Mouse (Mus musculus) spleen, adult 2 months (tissue): ENCODE data around the gene Cryaa. TPM values are rescaled to one million over a fixed set of nuclear protein-coding genes. Genes with fewer than 3 reads are reported as not detected.
"Not testable (repeated sequence)": the region's sequence is repeated elsewhere in the genome, so short reads cannot be mapped to it uniquely, and the experiment has no call there.

Experiments
- DNase-seq, 2 experiments: peaks; one replicate each; pipeline versions ENCODE4 v3.0.0 to v3.0.0-alpha.2; 2012 to 2021; ENCODE audit warnings: low spot score in 2 of 2, low read depth in 1 of 2
- H3K27ac ChIP-seq: fragments of 200-500 bp; 2 replicates; pipeline ENCODE4 v1.5.1; 2012; ENCODE audit warnings: low read length, inconsistent platforms; ENCODE audit not compliant: insufficient read depth
- H3K27me3 ChIP-seq: fragments of 200-500 bp; 2 replicates; pipeline ENCODE4 v1.6.1; 2012; ENCODE audit warnings: mild to moderate bottlenecking, moderate library complexity, low read length, inconsistent platforms; ENCODE audit not compliant: control insufficient read depth, insufficient read depth
- H3K36me3 ChIP-seq: fragments of 200-500 bp; 2 replicates; pipeline ENCODE4 v1.6.1; 2012; ENCODE audit warnings: mild to moderate bottlenecking, low read length, inconsistent platforms; ENCODE audit not compliant: control insufficient read depth, insufficient read depth
- H3K4me1 ChIP-seq: fragments of 200-500 bp; 2 replicates; pipeline ENCODE4 v1.6.1; 2011; ENCODE audit warnings: inconsistent platforms; ENCODE audit not compliant: control insufficient read depth, insufficient read depth, insufficient read length
- H3K4me3 ChIP-seq: fragments of 200-500 bp; 2 replicates; pipeline ENCODE4 v1.5.1; 2011; ENCODE audit warnings: mild to moderate bottlenecking, inconsistent platforms; ENCODE audit not compliant: insufficient read depth, insufficient read length; ENCODE audit errors: extremely low read depth
- CTCF ChIP-seq: fragments of 200-500 bp; IDR thresholded peaks from 2 replicates; pipeline ENCODE4 v1.5.1; 2011; ENCODE audit warnings: mild to moderate bottlenecking, inconsistent platforms; ENCODE audit not compliant: insufficient read depth, insufficient read length, insufficient replicate concordance; ENCODE audit errors: extremely low read depth
- POLR2A ChIP-seq: fragments of 200-500 bp; IDR thresholded peaks from 2 replicates; pipeline ENCODE4 v1.6.1; 2011; ENCODE audit warnings: low read depth, low read length, inconsistent platforms
- WGBS: fragments of 180-500 bp; shearing (Covaris S2); methylation state at CpG from one replicate; pipeline ENCODE4 v1.1.7; 2018; 5-methylcytosine and 5-hydroxymethylcytosine counted together
- polyA plus RNA-seq: library from polyadenylated mRNA; depleted of rRNA; stranded (reverse); fragments of >200 nt; gene quantifications from 2 replicates; pipeline ENCODE4 v1.2.3, GENCODE M21; 2012

The Cryaa gene
- polyA plus RNA-seq, 1 experiment = 0.82 TPM

DNA sequence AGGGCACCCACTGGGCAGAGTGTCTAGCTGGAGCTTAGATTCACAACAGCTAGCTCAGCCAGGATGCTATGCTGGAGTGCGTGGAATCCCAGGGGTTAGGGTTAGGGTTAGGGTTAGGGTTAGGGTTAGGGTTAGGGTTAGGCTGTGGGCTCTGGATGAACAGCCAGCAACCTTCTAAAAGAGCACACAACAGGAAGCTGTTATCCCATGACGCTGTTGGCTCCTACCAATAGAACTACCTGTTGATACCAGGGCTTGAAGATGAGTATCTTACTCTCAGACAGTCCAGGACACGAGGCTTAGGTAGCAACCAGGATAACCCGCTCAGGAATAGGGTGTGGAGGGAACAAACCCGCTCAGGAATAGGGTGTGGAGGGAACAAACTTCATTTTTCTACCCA lies 15.3 kb downstream of the Cryaa start:
- no peaks in the 10 kb centered on the region for H3K4me1 ChIP-seq
- no peak overlapping the region for H3K27ac ChIP-seq
- TF ChIP-seq POLR2A (no peak), CTCF (no peak)
- H3K27me3 ChIP-seq = no peaks in the 10 kb centered on the region
- H3K36me3 ChIP-seq = no peaks in the 10 kb centered on the region
- WGBS = 46% methylated on average over 5 of the region's 5 CpGs
- no peak for DNase-seq
- H3K4me3 ChIP-seq = no peak overlapping the region

DNA sequence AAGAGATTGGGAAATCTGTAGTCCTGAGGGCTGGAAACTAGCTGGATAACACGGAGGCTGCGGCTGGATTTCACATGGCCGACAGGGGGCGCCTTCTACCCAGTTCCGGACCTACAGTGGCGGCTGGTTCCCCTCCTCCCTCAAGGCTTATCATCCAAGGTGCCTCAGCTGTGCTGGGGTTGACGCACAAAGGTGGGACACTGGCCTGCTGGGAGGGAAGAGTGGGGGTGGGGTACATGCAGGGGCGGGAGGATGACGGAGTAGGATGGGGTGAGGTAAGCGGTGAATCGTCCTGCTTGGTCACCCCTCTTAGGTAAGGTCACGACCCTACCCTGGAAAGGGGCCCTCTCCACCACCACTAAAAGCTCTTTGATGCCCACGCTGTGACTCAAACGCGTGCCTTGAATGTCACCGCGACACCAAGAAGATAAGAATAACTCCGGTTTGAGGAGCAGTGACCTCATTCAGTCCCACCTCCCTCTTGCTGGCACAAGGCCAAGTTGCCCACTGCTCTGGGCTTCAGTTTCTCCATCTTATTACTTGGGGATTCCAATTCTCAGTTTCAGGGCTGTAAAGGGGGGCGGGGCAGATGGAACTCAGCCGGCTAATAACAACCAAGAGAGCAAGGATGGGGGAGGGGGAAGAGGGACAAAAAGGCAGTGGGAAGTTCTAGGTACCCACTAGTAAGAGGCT lies 15.9 kb downstream of the Cryaa start:
- H3K27me3 ChIP-seq = no peaks in the 10 kb centered on the region
- peak; percentile 89 for TF ChIP-seq CTCF
- no peak for TF ChIP-seq POLR2A
- no peak overlapping the region for H3K27ac ChIP-seq
- no peak overlapping the region for H3K4me3 ChIP-seq
- H3K4me1 ChIP-seq = no peaks in the 10 kb centered on the region
- 8% methylated on average over 20 of the region's 20 CpGs for WGBS
- no peaks in the 10 kb centered on the region for H3K36me3 ChIP-seq
- DNase-seq = peak; percentile 52 to 74

DNA sequence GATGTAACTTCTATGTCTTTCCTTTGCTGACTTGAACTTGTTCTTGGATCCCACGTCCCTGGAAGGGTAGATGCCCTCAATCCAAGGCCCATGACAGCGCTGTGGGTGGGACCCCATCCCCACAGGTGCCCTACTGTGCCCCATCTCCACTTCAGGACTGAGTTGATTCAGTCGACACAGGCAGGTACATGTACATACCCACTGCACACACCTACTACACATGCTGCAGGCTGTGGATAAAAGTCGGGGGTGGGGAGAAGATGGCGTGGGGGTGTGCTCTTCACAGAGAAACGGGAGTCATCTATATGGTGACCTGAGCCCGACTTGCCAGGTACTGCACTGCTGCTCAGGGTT lies 16.4 kb downstream of the Cryaa start:
- Histone ChIP-seq H3K4me3 (no peak overlapping the region), H3K36me3 (no peaks in the 10 kb centered on the region), H3K27me3 (no peaks in the 10 kb centered on the region), H3K27ac (no peak overlapping the region), H3K4me1 (no peaks in the 10 kb centered on the region)
- TF ChIP-seq CTCF = no peak
- TF ChIP-seq POLR2A = no peak
- no peak for DNase-seq
- 82% methylated on average over 7 of the region's 7 CpGs for WGBS

DNA sequence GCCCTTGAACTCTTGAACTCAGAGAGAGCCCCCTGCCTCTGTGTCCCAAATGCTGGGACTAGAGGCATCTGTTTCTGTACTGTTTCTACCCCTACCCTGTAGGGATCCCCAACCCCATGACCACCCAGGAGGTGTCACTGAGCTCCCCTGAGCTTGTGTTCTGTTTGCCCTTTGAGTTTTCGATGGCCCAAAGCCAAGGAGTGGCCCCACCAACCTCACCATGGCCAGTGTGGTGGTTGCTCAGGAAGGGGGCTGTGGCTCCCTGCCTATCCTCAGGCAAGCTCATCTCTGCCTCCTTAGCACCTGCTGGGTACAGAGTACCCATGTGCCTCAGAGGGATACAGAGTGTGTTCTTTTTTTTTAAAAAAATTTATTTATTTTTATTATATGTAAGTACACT lies 17.3 kb downstream of the Cryaa start:
- no peak for TF ChIP-seq CTCF
- TF ChIP-seq POLR2A = no peak
- 73% methylated on average over 1 of the region's 1 CpGs for WGBS
- no peaks in the 10 kb centered on the region for H3K4me1 ChIP-seq
- H3K36me3 ChIP-seq = no peaks in the 10 kb centered on the region
- H3K27me3 ChIP-seq = no peaks in the 10 kb centered on the region
- no peak overlapping the region for H3K27ac ChIP-seq
- no peak overlapping the region for H3K4me3 ChIP-seq
- no peak for DNase-seq

DNA sequence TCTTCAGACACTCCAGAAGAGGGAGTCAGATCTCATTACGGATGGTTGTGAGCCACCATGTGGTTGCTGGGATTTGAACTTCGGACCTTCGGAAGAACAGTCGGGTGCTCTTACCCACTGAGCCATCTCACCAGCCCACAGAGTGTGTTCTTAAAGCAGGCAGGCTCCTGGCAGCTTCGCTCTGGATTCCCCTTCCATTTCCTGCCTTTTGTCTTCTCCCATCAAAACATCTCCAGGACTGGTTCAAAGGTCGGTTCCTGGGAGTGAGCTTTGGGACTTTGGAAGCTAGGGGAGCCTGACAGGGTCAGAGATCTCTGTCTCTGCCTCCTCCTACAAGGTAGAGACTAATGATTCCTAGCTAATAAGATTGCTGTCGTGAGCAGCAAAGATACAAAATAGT lies 17.7 kb downstream of the Cryaa start:
- not testable (repeated sequence) for DNase-seq, H3K4me3 ChIP-seq, H3K27me3 ChIP-seq, H3K36me3 ChIP-seq, H3K4me1 ChIP-seq, H3K27ac ChIP-seq
- 86% methylated on average over 7 of the region's 7 CpGs for WGBS

DNA sequence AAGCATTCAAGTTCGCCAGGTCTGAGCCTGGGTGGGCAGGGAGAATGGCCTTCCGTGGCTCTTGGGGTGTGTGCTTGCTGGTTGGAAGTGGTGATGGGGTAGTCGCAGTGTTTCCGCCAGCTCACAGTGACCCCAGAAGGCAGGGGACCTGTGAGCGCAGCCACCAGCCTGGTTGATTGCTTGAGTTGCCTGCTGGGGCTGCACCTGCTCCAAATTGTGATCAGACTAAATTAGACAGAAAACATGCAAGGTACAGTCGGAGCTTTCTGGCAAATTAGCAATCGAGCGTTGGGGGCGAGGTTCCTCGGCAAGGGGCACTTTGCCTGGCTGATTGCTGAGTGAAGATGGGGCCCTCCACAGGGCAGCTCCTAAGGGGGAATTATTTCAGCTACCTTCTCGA lies 20.7 kb downstream of the Cryaa start:
- H3K27me3 ChIP-seq = no peaks in the 10 kb centered on the region
- H3K4me3 ChIP-seq = no peak overlapping the region
- no peak for DNase-seq
- no peaks in the 10 kb centered on the region for H3K4me1 ChIP-seq
- no peaks in the 10 kb centered on the region for H3K36me3 ChIP-seq
- whole genome bisulfite sequencing = 88% methylated on average over 11 of the region's 11 CpGs
- TF ChIP-seq POLR2A (no peak), CTCF (no peak)
- no peak overlapping the region for H3K27ac ChIP-seq

DNA sequence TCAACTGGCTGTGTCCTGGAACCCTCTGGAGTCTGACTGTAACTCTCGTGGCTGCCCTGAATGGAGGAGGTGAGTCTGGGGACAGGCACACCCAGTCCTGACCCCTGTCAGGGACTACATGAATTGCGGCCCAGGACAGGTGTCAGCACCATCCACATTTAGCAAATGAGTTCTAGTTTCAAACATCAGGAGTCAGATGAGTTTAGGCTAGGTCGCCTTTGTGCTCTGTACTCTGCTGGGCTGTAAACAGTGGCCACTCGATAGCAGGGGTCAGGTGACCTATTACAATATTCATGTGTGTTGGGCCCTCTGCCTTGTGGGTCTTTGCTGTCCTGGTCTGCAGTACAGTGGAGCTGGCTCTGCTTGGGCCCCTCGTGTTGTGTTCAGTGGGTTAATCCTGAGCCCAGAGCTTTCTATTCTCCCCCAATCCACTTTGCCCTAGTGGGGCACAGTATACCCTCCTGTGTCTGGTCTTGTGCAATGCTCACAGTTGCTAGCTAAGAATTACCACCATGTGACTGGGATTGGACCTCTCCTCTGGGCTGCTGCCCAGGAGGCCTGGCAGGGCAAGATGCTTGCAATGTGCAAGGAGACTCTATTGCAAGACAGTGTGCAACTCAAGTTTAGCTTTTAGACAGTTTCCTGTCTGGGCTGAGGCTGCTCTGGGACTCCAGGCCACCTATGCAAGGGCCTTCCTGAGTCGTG lies 25.8 kb downstream of the Cryaa start:
- DNase-seq = no peak
- Histone ChIP-seq H3K4me1 (no peaks in the 10 kb centered on the region), H3K4me3 (no peak overlapping the region), H3K27ac (no peak overlapping the region), H3K27me3 (no peaks in the 10 kb centered on the region), H3K36me3 (no peaks in the 10 kb centered on the region)
- 73% methylated on average over 6 of the region's 6 CpGs for WGBS
- no peak for TF ChIP-seq POLR2A
- TF ChIP-seq CTCF = no peak
